Mouse (Mus musculus) MEL (cell line): Measurements from ENCODE around the gene Ybey. TPM values are rescaled to one million over a fixed set of nuclear protein-coding genes. Genes with fewer than 3 reads are reported as not detected.

Experiments used
- DNase-seq: peaks from one replicate; pipeline ENCODE4 v3.0.0; 2011; ENCODE audit warnings: low read depth, low spot score
- H3K27ac ChIP-seq: 2 replicates; pipeline ENCODE4 v1.5.1; 2012; ENCODE audit warnings: low read depth, mild to moderate bottlenecking, control low read depth, low read length, moderate library complexity; ENCODE audit not compliant: control insufficient read depth
- H3K27me3 ChIP-seq, 2 experiments: fragments of 150-350 bp in 1 of 2; sonication (generic) in 1 of 2; 2 replicates each; pipeline ENCODE4 v1.6.1; 2012; ENCODE audit warnings: low read length in 2 of 2, mild to moderate bottlenecking in 2 of 2, improper control_type of control experiment in 1 of 2, moderate library complexity in 1 of 2; ENCODE audit not compliant: insufficient read depth in 2 of 2, control insufficient read depth in 1 of 2
- H3K36me3 ChIP-seq, 2 experiments: 2 replicates each; pipeline ENCODE4 v1.6.1; 2012 to 2014; ENCODE audit warnings: low read length in 2 of 2, improper control_type of control experiment in 1 of 2, inconsistent platforms in 1 of 2, mild to moderate bottlenecking in 1 of 2; ENCODE audit not compliant: insufficient read depth in 2 of 2, control insufficient read depth in 1 of 2
- H3K4me1 ChIP-seq, 2 experiments: fragments of 150-350 bp in 1 of 2; sonication (generic) in 1 of 2; 2 replicates each; pipeline ENCODE4 v1.6.1; 2012; ENCODE audit warnings: low read length in 2 of 2, improper control_type of control experiment in 1 of 2, mild to moderate bottlenecking in 1 of 2; ENCODE audit not compliant: insufficient read depth in 2 of 2, control insufficient read depth in 1 of 2
- H3K4me3 ChIP-seq, 2 experiments: fragments of 150-350 bp in 1 of 2; sonication (generic) in 1 of 2; 2 replicates each; pipeline ENCODE4 v1.5.1; 2012; ENCODE audit warnings: low read depth in 2 of 2, low read length in 2 of 2, mild to moderate bottlenecking in 2 of 2, moderate library complexity in 2 of 2, control low read depth in 1 of 2, improper control_type of control experiment in 1 of 2; ENCODE audit not compliant: control insufficient read depth in 1 of 2, insufficient read depth in 1 of 2
- H3K79me2 ChIP-seq: 2 replicates; pipeline ENCODE4 v1.6.1; 2012; ENCODE audit warnings: mild to moderate bottlenecking, low read length, moderate library complexity; ENCODE audit not compliant: control insufficient read depth, poor library complexity, insufficient read depth
- H3K9ac ChIP-seq: 2 replicates; pipeline ENCODE4 v1.6.1; 2012; ENCODE audit warnings: low read depth, mild to moderate bottlenecking, control low read depth, low read length, moderate library complexity; ENCODE audit not compliant: control insufficient read depth, poor library complexity, severe bottlenecking
- H3K9me3 ChIP-seq: fragments of 150-350 bp; sonication (generic); replicated peaks from 2 replicates; pipeline ENCODE4 v1.6.1; 2012; ENCODE audit warnings: mild to moderate bottlenecking, low read length, improper control_type of control experiment, moderate library complexity; ENCODE audit not compliant: insufficient read depth
- BHLHE40 ChIP-seq: IDR thresholded peaks from 2 replicates; pipeline ENCODE4 v1.6.1; 2012; ENCODE audit warnings: low read depth, mild to moderate bottlenecking, inconsistent platforms, low read length, improper control_type of control experiment, borderline replicate concordance
- CHD1 ChIP-seq: IDR thresholded peaks from 2 replicates; pipeline ENCODE4 v1.6.1; 2012; ENCODE audit warnings: low read depth, mild to moderate bottlenecking, inconsistent platforms, low read length, improper control_type of control experiment
- CHD2 ChIP-seq: IDR thresholded peaks from 2 replicates; pipeline ENCODE4 v1.6.1; 2011; ENCODE audit warnings: low read length, improper control_type of control experiment
- CTCF ChIP-seq, 3 experiments: IDR thresholded peaks in 2 of 3; conservative IDR thresholded peaks in 1 of 3; 2 replicates each; pipeline ENCODE4 v1.5.1; 2011 to 2012; ENCODE audit warnings: low read length in 3 of 3, low read depth in 2 of 3, mild to moderate bottlenecking in 2 of 3, improper control_type of control experiment in 1 of 3, inconsistent platforms in 1 of 3, mixed read lengths in 1 of 3, moderate library complexity in 1 of 3; ENCODE audit not compliant: control insufficient read depth in 1 of 3, insufficient read depth in 1 of 3, poor library complexity in 1 of 3, severe bottlenecking in 1 of 3
- E2F4 ChIP-seq: IDR thresholded peaks from 2 replicates; pipeline ENCODE4 v1.6.1; 2011; ENCODE audit warnings: low read depth, low read length, improper control_type of control experiment, borderline replicate concordance
- ELF1 ChIP-seq: IDR thresholded peaks from 2 replicates; pipeline ENCODE4 v1.6.1; 2014; ENCODE audit warnings: low read depth, mild to moderate bottlenecking, inconsistent platforms, low read length, improper control_type of control experiment, moderate library complexity
- EP300 ChIP-seq, 2 experiments: IDR thresholded peaks; 2 replicates each; pipeline ENCODE4 v1.6.1; 2011; ENCODE audit warnings: improper control_type of control experiment in 2 of 2, low read length in 2 of 2, low read depth in 1 of 2, mild to moderate bottlenecking in 1 of 2
- GABPA ChIP-seq: IDR thresholded peaks from 2 replicates; pipeline ENCODE4 v1.6.1; 2012; ENCODE audit warnings: low read depth, mild to moderate bottlenecking, inconsistent platforms, low read length, improper control_type of control experiment, moderate library complexity
- GATA1 ChIP-seq: IDR thresholded peaks from 2 replicates; pipeline ENCODE4 v1.6.1; 2011; ENCODE audit warnings: low read depth, low read length, improper control_type of control experiment
- HCFC1 ChIP-seq: IDR thresholded peaks from 2 replicates; pipeline ENCODE4 v1.6.1; 2012; ENCODE audit warnings: low read depth, mild to moderate bottlenecking, inconsistent platforms, low read length, improper control_type of control experiment, moderate library complexity
- JUND ChIP-seq: IDR thresholded peaks from 2 replicates; pipeline ENCODE4 v1.6.1; 2011; ENCODE audit warnings: low read depth, mild to moderate bottlenecking, improper control_type of control experiment, low read length
- KAT2A ChIP-seq: conservative IDR thresholded peaks from 2 replicates; pipeline ENCODE4 v1.6.1; 2012; ENCODE audit warnings: low read depth, low read length, improper control_type of control experiment, inconsistent platforms
- MAFK ChIP-seq: IDR thresholded peaks from 2 replicates; pipeline ENCODE4 v1.6.1; 2011; ENCODE audit warnings: low read depth, mild to moderate bottlenecking, low read length, improper control_type of control experiment, borderline replicate concordance
- MAX ChIP-seq: IDR thresholded peaks from 2 replicates; pipeline ENCODE4 v1.6.1; 2011; ENCODE audit warnings: low read length, improper control_type of control experiment
- MAZ ChIP-seq: IDR thresholded peaks from 2 replicates; pipeline ENCODE4 v1.6.1; 2012; ENCODE audit warnings: low read depth, mild to moderate bottlenecking, inconsistent platforms, low read length, improper control_type of control experiment
- MEF2A ChIP-seq: IDR thresholded peaks from 2 replicates; pipeline ENCODE4 v1.6.1; 2014; ENCODE audit warnings: low read depth, mild to moderate bottlenecking, inconsistent platforms, low read length, improper control_type of control experiment; ENCODE audit not compliant: poor library complexity, insufficient replicate concordance, severe bottlenecking; ENCODE audit errors: extremely low read depth
- MXI1 ChIP-seq: IDR thresholded peaks from 2 replicates; pipeline ENCODE4 v1.6.1; 2011; ENCODE audit warnings: mild to moderate bottlenecking, low read depth, low read length, improper control_type of control experiment
- MYB ChIP-seq: IDR thresholded peaks from 2 replicates; pipeline ENCODE4 v1.6.1; 2011; ENCODE audit warnings: mild to moderate bottlenecking, low read depth, low read length, improper control_type of control experiment
- MYC ChIP-seq: IDR thresholded peaks from 2 replicates; pipeline ENCODE4 v1.6.1; 2011; ENCODE audit warnings: low read depth, mild to moderate bottlenecking, low read length, improper control_type of control experiment, moderate library complexity
- NELFE ChIP-seq: IDR thresholded peaks from 2 replicates; pipeline ENCODE4 v1.6.1; 2011; ENCODE audit warnings: low read depth, low read length, improper control_type of control experiment
- NRF1 ChIP-seq: IDR thresholded peaks from 2 replicates; pipeline ENCODE4 v1.6.1; 2014; ENCODE audit warnings: low read depth, mild to moderate bottlenecking, inconsistent platforms, low read length, improper control_type of control experiment, moderate library complexity; ENCODE audit not compliant: poor library complexity, insufficient read depth, severe bottlenecking
- POLR2A ChIP-seq, 2 experiments: IDR thresholded peaks; 2 replicates each; pipeline ENCODE4 v1.6.1; 2011 to 2012; ENCODE audit warnings: low read length in 2 of 2, mild to moderate bottlenecking in 2 of 2, control low read depth in 1 of 2, improper control_type of control experiment in 1 of 2, low read depth in 1 of 2, moderate library complexity in 1 of 2; ENCODE audit not compliant: control insufficient read depth in 1 of 2, insufficient read depth in 1 of 2, poor library complexity in 1 of 2
- POLR2AphosphoS2 ChIP-seq: IDR thresholded peaks from 2 replicates; pipeline ENCODE4 v1.6.1; 2011; ENCODE audit warnings: low read length, improper control_type of control experiment
- POLR2AphosphoS5 ChIP-seq: IDR thresholded peaks from 2 replicates; pipeline ENCODE4 v1.6.1; 2012; ENCODE audit warnings: low read depth, borderline replicate concordance, mild to moderate bottlenecking, inconsistent platforms, low read length, moderate library complexity, mixed read lengths
- RAD21 ChIP-seq: IDR thresholded peaks from 2 replicates; pipeline ENCODE4 v1.6.1; 2011; ENCODE audit warnings: mild to moderate bottlenecking, low read depth, low read length, improper control_type of control experiment
- RCOR1 ChIP-seq: IDR thresholded peaks from 2 replicates; pipeline ENCODE4 v1.6.1; 2012; ENCODE audit warnings: low read depth, mild to moderate bottlenecking, inconsistent platforms, low read length, improper control_type of control experiment
- SIN3A ChIP-seq: IDR thresholded peaks from 2 replicates; pipeline ENCODE4 v1.6.1; 2012; ENCODE audit warnings: low read length, improper control_type of control experiment, inconsistent platforms
- SMC3 ChIP-seq: IDR thresholded peaks from 2 replicates; pipeline ENCODE4 v1.6.1; 2011; ENCODE audit warnings: low read depth, low read length, improper control_type of control experiment
- TAL1 ChIP-seq: IDR thresholded peaks from 2 replicates; pipeline ENCODE4 v1.6.1; 2012; ENCODE audit warnings: mild to moderate bottlenecking, inconsistent platforms, low read length, moderate library complexity, mixed read lengths
- TBP ChIP-seq: IDR thresholded peaks from 2 replicates; pipeline ENCODE4 v1.8.0; 2011; ENCODE audit warnings: low read depth, low read length, improper control_type of control experiment
- TCF12 ChIP-seq: IDR thresholded peaks from 2 replicates; pipeline ENCODE4 v1.6.1; 2014; ENCODE audit warnings: low read depth, mild to moderate bottlenecking, inconsistent platforms, low read length, improper control_type of control experiment, moderate library complexity
- USF1 ChIP-seq: IDR thresholded peaks from 2 replicates; pipeline ENCODE4 v1.6.1; 2014; ENCODE audit warnings: low read depth, mild to moderate bottlenecking, inconsistent platforms, low read length, improper control_type of control experiment, moderate library complexity
- USF2 ChIP-seq, 2 experiments: IDR thresholded peaks; 2 replicates each; pipeline ENCODE4 v1.6.1; 2011 to 2012; ENCODE audit warnings: improper control_type of control experiment in 2 of 2, low read length in 2 of 2, borderline replicate concordance in 1 of 2, inconsistent platforms in 1 of 2, low read depth in 1 of 2, mild to moderate bottlenecking in 1 of 2; ENCODE audit not compliant: insufficient read depth in 1 of 2
- ZC3H11A ChIP-seq: IDR thresholded peaks from 2 replicates; pipeline ENCODE4 v1.6.1; 2012; ENCODE audit warnings: low read depth, mild to moderate bottlenecking, inconsistent platforms, low read length, improper control_type of control experiment
- ZMIZ1 ChIP-seq: IDR thresholded peaks from 2 replicates; pipeline ENCODE4 v1.6.1; 2012; ENCODE audit warnings: low read depth, mild to moderate bottlenecking, inconsistent platforms, low read length, improper control_type of control experiment, moderate library complexity
- polyA plus RNA-seq, 2 experiments: library from polyadenylated mRNA; stranded (reverse) in 1 of 2; unstranded in 1 of 2; fragments of >175 nt in 1 of 2; fragments of >200 nt in 1 of 2; gene quantifications; 2 replicates each; pipeline versions ENCODE4 v1.2.1 to v1.2.4; 2012; ENCODE audit warnings: low replicate concordance in 2 of 2, low read depth in 1 of 2; ENCODE audit not compliant: insufficient read length in 2 of 2, insufficient read depth in 1 of 2, missing spikeins in 1 of 2
- total RNA-seq: library from RNA; depleted of rRNA; stranded (reverse); fragments of 300-350 nt; gene quantifications from 2 replicates; pipeline ENCODE4 v1.2.3, GENCODE M21; 2012; rRNA removed

Ybey gene
- total RNA-seq (4.0 TPM in 2 replicates), polyA plus RNA-seq (1 to 10 TPM in 1 of 2 experiments, not detected in 1; 2.6 TPM)

DNA sequence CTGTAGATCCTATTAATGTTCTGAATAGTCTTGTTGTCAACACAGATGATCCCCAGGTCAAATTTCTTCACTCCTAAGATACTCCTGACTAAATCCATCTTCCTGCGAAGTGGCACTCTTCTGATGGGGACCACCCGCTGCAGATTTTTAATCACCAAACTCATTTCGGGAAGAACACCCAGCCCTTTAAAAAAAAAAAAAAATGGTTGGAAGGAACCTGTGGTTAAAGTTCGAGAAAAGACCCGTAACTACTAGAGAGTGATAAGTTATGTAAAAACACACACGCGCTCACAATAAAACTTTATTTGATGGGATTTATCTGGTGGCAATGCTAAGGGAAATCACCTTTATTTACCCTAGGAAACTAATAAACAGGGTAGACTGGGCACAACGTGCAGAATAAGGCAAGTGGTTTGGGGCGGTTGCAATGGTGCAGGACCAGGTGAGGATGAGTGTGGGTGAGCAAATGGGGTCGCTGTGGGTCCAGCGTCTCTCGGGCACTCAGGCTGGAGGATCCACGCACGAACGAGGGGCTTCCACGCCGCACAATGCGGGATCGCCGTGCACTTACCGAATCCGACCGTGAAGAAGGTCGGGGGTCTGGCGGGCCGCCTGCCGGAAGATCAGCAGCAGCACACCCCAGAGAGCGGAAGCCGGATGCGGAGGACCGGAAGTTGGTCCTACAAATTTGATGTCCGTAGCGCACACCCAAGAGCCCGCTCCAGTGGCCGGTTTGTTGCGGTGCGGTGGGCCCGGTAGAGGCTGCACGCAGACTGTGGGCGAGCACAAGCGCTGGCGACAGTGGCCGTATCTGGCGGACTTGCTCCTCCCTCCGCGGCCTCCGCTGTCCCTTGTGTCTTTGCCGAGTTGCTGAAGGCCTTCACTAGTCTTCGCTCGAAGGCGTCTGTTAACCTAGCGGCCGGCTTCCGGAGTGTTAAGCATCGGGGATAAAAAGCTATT lies at the start of gene Ybey, which contains the start of gene Mcm3ap:
Gene Ybey (minus strand): TSS at position 912 of the 960 bp plus-strand sequence.
Gene Mcm3ap (plus strand): TSS at position 725 of the 960 bp plus-strand sequence.
- Histone ChIP-seq H3K4me1 (peaks cover 3 to 6% of the 10 kb centered on the region in 2 experiments; a peak in 3 of 4 replicates), H3K27me3 (no peaks in the 10 kb centered on the region), H3K9ac (peak within 1 kb of the TSS; percentile 86), H3K79me2 (peaks cover 32% of the 10 kb centered on the region), H3K36me3 (peaks cover 2 to 5% of the 10 kb centered on the region in 2 experiments), H3K27ac (peak within 1 kb of the TSS; percentile 70), H3K4me3 (peak within 1 kb of the TSS; percentile 83 to 92), H3K9me3 (no peaks in the 10 kb centered on the region)
- DNase-seq = peak; percentile 96
- no peak for TF ChIP-seq USF1
- TF ChIP-seq USF2 (IDR thresholded peaks at IDR 0.05; ENCODE audit: borderline replicate concordance in 1 of 2, insufficient read depth in 1 of 2, low read depth in 1 of 2, low read length in 2 of 2) = no peak
- TF ChIP-seq TCF12 = peak; percentile 68
- peak; percentile 79 for TF ChIP-seq MXI1
- peak in 1 of 3 experiments; percentile 5; a peak in 2 of 6 replicates for TF ChIP-seq CTCF (IDR thresholded peaks at IDR 0.05 in 2 of 3, conservative IDR thresholded peaks at IDR 0.05 in 1 of 3; ENCODE audit: control insufficient read depth in 1 of 3, insufficient read depth in 1 of 3, low read depth in 2 of 3, low read length in 3 of 3, poor library complexity in 1 of 3, severe bottlenecking in 1 of 3)
- TF ChIP-seq POLR2AphosphoS2 = peak; percentile 47; the same call in 1 of the 2 replicates
- no peak for TF ChIP-seq GATA1
- peak; percentile 91 for TF ChIP-seq ELF1
- peak; percentile 48; the same call in 1 of the 2 replicates for TF ChIP-seq MAX
- no peak for TF ChIP-seq MAFK
- peak; percentile 92 for TF ChIP-seq NELFE
- TF ChIP-seq CHD1 = no peak
- no peak for TF ChIP-seq ZMIZ1
- no peak for TF ChIP-seq MYB
- no peak for TF ChIP-seq GABPA
- peak; percentile 65 to 90; a peak in 3 of 4 replicates for TF ChIP-seq POLR2A (IDR thresholded peaks at IDR 0.05; ENCODE audit: control insufficient read depth in 1 of 2, insufficient read depth in 1 of 2, low read depth in 1 of 2, low read length in 2 of 2, poor library complexity in 1 of 2)
- TF ChIP-seq ZC3H11A = no peak
- peak; percentile 76 for TF ChIP-seq SIN3A
- TF ChIP-seq MAZ = no peak
- TF ChIP-seq MEF2A = no peak
- no peak for TF ChIP-seq JUND
- TF ChIP-seq E2F4 = no peak
- TF ChIP-seq POLR2AphosphoS5 = no peak
- TF ChIP-seq RAD21 = no peak
- peak; percentile 81 for TF ChIP-seq MYC
- no peak for TF ChIP-seq SMC3
- TF ChIP-seq BHLHE40 = no peak
- 0 out of 2 replicates have a peak, but pooled peaks have one; percentile 6 for TF ChIP-seq RCOR1
- no peak for TF ChIP-seq TAL1
- no peak for TF ChIP-seq NRF1
- TF ChIP-seq KAT2A = no peak; the same call in 1 of the 2 replicates
- no peak for TF ChIP-seq CHD2
- peak; percentile 94 for TF ChIP-seq HCFC1
- no peak; a peak in 1 of 4 replicates for TF ChIP-seq EP300 (IDR thresholded peaks at IDR 0.05; ENCODE audit: low read depth in 1 of 2, low read length in 2 of 2)
- peak; percentile 89 for TF ChIP-seq TBP
